Mouse (Mus musculus): ENCODE measurements around the gene Tank.

Tank gene

DNA sequence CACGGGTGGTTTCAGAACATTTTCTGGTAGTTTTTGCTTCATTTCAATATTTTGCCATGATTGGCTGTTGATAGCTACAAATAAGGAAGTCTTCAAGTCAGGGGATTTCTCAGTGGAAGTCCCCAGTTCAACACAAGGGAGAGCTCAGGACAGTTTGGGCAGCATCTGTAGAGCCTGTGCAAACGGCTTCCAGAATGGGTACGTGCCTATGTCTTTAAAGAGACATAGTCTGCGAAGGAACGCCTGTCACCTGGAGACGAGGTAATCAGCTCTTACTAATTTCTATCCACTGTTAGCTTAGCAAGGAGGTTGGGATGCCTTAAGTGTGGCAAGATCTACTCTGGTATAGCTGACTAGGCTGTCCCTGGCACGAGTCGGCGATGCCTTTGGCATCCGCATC, at the start of gene Tank:
Tank (plus strand) TSS at position 153 of the 400 bp plus-strand sequence.
- DNase-seq (ENCODE audit: low spot score) = peak; percentile 32

DNA sequence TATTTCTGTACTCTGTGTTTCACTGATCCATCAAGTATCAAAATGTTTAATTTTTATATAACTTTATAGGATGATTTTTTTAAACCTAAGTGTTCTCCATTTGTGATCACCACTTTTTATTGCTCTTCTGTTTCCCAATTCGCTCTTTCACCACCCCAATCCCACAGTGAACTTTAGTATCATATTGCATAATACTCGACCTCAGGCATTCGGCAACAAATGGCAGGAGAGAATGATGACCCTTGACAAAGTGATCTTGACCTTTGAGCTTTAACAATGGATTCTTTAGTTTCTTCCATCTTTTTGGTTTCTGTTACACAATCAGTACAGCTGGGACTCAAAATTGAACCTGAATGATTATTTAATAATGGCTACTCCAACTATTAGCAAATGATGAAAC, 46.1 kb upstream of the Tank start:
- no peak for DNase-seq (ENCODE audit: low spot score)

DNA sequence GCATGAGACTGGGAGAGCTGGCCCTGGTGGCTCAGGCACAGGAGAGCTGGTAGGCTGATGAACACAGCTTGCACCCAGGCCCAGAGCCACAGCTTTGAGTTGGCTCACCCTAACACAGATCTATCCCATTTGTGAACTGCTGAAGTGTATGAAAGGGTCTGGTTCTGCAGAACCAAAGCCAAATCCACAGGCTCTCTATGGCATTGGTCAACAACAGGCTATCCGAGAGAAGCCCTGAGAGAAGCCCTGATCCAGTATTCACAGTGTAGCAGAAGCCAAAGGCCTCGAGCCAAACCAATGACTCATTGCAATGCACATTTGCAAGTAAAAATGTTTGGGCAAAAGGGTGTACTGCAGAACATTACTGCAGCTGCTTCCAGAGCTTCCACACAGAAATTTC, 45.3 kb upstream of the Tank start:
- no peak for DNase-seq (ENCODE audit: low spot score)

DNA sequence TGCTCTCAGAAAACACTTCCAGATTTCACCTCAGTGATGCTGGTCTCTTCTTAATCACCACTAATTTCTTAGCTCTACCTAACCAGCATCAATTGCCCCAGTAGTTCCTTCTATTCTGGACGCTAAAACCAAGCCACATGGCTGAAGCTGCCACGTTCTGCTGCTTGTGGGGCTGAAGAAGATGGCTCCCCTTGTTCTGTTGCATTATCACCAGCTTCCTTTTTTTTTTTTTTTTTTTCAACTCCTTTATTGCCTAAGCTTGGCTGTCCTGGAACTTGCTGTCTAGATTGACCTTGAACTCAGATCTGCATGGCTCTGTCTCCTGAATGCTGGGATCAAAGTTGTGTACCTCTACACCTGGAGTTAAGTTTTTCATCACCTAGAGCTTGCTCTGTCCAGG, 41.5 kb upstream of the Tank start:
- DNase-seq (ENCODE audit: low spot score) = no peak

DNA sequence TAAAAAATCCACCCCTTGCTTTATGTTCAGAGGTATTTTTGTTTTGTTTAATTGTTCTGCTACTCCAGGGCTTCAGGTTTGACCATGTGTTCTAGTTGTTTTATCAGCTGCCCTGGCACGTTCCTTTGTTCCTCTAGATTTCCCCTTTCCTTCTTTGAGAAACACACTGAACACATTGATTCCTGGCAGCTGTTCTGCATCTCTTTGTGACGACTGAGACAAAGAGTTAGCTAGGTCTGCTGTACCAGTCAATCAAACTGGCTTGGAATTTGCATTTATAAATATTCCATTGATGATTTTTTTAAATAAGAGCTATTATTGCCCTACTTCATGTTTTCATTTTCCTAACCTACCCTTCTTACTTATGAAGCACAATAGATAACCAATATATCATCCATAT, 39.0 kb upstream of the Tank start:
- no peak for DNase-seq (ENCODE audit: low spot score)

DNA sequence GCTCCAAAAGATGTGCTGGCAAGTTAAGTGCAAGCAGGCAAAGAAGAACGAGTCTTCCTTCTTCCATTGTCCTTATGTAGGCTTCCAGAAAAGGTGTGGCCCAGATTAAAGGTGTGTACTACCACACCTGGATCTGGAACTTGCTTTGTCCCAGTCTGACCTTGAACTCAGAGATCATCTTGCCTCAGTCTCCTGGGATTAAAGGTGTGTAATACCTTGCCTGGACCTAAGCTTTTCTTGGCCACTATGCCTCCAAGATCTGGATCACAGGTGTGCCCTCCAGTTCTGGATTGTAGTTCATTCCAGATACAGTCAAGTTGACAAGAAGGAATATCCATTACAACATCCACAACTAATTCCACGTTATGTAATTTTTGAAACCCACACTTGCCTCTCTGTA, 36.0 kb upstream of the Tank start:
- no peak for DNase-seq (ENCODE audit: low spot score)

DNA sequence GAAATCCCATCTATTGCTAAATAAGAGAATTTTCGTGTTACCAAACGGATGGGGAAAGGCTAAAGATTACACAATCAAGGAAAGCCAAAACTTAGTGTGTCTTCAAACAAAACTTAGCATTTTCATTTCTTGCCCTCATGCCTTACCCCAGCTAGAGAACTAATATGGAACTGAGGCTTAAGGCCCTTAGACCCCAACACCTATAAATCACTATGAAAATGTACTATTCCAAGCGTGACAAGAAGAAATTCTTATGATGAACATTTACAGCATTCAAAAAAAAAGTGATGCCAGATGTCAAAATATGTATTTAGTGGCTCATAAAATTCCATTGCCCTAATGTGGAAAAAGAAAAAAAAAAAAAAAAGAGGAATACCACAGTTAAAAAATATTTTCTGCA, 32.7 kb upstream of the Tank start:
- no peak for DNase-seq (ENCODE audit: low spot score)

DNA sequence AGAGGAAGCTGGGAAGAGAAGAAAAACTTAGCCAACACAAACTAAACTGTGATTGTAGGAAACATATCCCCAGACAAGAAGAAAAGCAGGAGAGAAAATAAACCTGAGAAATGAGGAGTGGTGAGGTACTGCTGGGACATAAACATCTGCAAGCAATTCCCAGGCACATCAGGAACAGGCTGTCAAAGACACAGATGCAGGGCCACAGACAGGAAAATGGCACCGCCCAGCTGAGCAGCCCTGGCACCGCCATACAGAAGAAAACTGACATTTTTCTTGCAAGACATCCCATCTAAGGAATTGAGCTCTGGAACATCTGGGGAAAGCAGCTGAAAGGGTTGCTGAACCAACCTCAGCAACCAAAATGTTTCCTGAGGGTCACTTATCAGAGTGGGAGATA, 30.4 kb upstream of the Tank start:
- DNase-seq (ENCODE audit: low spot score) = no peak

DNA sequence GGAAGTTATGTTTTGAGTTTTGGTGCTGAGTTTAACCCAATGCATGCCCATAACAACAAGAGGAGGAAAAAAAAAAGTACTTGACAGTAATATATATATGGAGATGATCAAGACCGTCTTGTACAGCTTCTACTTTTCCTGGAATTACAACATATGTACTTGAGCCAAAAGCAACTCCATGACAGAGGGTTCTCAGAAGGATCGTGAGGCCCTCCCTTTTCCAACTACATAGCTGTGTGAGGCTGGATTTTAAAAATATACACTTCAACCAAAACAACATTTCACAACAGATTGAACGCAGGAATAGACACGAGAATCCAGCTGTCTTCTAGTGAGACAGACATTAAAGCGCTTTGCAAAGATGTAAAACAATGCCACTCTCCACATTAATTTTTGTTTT, 26.7 kb upstream of the Tank start:
- DNase-seq (ENCODE audit: low spot score) = no peak

DNA sequence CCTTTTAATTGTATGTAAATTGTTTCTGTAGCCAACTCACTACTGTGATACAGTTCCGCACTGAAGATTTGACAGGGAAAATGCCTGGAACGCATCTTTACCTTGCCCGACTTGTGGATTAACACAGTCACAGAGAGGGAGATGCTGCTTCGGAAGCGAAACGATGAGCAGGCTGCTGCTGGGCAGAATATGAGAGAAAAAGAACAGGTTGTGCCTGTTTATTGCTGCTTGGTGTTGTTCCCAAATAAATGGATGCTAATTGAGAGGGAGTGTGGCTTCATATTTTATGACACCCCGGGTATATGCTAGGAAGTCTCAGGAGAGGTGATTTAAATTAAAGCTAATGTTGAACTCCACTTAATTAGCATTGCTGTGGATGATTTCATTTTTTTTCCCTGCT, 23.0 kb upstream of the Tank start:
- no peak for DNase-seq (ENCODE audit: low spot score)

DNA sequence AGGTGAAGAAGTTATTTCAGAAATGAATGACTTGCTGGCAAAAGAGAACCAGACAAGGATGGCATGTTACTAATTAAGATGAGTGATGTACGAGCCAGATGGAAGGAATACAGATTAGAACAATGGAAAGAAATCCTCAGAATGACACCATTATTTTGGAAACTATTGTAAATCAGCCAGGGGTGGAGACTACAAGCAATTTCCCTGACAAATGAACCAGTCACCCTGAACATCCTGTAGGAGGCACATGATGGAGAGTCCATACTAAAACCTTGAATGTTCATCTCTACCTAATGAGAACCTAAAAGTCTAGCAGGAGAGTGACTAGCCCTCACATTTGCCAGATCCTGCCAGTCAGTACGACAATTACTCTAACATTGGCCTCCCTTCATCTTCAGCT, 22.6 kb upstream of the Tank start:
- no peak for DNase-seq (ENCODE audit: low spot score)

DNA sequence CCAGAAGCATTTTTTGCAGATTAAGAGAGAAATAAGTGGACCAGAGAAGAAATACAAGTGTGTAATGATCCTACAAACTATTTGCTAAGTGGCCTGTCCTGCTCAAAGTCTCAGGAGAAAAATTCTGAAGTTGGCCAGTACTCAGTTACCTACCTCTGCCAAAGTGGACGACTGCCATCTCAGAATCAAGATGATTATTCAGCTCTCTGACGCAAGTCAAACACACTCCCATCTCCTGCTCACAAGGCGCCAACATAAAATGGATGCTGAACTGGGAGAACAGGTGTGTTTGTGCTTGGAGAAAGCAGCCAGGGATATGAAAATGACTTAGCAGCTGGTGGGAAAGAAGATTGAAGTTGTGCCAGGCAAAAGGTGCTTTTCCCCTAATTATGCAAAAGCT, 21.7 kb upstream of the Tank start:
- no peak for DNase-seq (ENCODE audit: low spot score)

DNA sequence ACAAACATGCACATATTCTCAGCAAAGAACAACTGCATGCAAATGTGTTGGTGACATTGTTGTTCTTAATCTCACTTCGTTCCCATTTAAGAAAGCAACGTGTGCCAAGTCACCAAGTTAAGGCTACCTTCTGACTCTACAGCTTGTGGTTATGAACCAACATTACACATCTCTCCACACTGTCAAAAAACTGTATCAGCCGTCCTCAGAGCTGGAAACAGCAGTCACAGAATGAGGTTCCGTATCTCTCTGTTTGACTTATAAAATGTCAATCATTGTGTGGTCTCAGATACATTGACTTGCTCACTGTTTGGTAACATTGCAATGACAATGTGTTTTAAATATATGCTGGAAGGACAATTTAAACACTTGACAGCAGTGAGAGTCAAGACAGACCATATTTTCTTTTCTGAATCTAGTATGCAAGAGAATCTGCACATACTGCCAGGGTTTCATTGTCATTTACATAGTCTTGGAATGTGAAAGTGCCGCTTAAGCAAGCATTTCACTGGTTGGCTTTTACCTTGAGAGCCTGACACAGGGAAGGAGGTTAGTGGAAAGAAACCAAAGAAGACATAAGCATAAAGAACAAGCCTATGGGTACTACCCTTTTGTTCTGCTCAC, 20.4 kb upstream of the Tank start:
- no peak for DNase-seq (ENCODE audit: low spot score)

DNA sequence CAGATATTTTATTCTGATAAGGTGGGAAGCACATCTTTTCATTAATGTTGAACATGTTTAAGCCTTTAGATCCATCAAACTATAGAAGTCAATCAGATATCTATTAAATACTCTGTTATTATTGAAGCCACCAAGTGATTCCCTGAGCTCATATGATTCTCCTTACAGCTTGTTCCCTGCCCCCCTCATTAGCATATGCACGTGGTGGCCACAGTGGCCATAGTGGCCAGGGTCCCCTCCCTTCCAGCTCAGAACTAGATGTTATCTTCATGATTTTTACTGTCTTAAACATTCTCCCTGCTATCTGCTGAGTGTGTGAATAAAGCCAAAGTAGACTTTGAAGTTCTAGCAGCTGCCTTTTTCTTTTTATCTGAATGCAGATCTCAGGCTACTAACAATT, 17.3 kb upstream of the Tank start:
- DNase-seq (ENCODE audit: low spot score) = no peak

DNA sequence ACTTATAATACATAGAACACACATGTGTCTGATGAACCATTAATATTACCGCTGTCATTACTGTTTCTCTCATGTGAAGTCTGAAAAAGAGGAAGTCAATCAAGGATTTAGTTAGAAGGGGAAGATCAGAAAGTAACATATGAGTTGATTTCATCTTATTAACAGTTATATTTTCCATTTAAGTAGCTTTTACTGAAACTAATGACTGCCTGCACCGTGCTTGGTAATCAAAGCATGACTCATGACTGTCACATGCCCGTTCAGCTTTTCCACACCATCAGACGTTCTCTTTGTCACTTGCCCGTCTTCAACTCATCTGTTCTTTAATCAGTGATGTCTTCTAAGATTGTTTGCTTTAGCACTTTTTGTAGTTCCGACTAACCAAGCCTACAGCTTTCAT, 15.2 kb upstream of the Tank start:
- no peak for DNase-seq (ENCODE audit: low spot score)

DNA sequence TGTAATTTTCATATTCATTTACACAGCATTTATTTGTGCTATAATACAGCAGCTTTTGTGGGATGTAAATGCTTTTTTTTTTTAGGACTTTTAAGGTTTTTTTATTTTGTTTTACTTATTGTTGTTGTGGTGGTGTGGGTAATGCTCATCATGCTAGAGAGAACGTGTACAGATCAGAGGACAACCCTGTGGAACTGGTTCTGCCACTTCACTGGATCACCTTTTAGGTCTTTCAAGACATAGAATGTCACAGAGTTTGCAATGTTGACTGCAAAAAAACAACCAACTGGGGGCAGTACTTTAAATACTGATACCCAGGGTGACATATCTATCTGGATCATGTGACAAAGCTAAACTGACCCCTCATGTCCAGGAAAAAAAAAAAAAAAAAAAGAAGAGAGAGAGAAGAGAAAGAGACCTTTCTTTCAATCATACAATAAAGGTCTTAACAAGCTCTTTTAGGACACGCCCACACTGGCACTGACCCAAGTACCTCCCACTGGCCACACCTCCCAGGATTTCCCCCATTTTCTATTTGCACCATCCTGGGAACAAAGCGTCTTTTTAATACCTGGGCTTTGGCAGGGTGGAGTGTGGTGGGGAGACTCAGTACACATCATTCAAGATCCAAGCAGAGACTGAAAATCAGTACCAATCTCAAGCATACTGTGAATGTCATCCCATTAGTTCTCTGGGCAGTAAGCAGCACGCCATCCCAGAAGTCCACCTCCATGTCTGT, 11.2 kb upstream of the Tank start:
- DNase-seq (ENCODE audit: low spot score) = no peak

DNA sequence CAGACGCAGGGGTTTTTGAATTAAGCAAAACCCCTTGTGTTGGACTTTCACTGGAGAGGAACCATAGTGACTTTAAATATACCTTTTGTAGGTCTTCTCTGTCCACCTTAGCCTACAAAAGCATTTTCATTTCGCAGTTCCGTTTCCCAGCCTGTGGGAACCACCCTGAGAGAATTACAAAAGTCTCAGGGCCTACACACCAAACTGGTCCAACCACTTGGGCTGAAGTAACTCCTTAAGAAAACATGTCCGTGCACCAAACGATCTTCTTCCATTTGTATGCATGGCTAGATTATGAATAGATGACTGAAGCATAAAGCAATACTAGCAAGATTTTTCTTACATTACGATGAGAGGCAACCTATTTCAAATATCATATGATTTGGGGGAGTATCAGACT, 9.2 kb upstream of the Tank start:
- DNase-seq (ENCODE audit: low spot score) = no peak

DNA sequence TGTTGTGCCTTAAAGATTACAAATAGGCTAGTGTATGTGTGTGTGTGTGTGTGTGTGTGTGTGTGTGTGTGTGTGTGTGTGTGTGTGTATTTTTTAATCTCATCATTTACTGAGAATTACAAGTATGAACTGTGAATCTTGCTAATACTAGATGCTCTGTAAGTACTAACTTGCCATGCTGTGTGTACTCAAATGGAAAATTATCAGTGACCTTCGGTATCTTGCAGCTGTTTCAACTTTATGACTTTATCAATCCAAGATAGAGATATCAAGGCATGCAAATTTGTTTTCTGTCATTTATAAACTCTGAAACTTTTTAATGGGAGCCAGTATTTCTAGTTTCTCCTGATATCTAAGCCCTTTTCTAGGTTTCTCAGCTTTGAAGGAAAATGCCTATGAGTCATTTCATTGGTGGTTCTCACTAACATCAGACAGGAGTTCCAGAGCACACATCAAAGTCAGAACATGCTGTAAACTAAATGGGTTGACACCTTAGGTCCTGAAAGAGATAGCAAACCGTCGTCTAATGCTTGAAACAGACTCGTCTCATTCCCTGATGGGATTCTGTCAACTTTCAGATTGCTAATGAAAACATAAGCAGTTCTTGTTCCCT, 6.9 kb upstream of the Tank start:
- DNase-seq (ENCODE audit: low spot score) = no peak

DNA sequence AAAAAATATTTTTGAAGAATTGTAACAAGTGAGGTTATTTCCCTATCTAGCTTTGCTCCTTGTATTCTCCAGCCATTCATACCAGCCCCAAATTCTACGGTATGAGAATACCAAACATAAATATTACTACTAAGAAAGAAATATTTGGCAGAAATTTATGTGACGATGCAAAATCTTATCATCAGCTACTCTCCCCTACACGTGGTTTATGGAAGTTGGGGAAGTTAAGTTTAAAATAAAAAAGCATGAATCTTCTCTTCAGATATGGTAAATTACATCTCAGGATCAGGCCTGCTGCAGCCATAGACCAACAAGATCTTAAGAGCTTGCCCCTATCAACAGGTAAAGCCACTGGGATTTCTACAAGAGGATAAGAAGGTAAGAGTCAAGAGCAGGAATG, 1.9 kb upstream of the Tank start:
- DNase-seq (ENCODE audit: low spot score) = no peak

DNA sequence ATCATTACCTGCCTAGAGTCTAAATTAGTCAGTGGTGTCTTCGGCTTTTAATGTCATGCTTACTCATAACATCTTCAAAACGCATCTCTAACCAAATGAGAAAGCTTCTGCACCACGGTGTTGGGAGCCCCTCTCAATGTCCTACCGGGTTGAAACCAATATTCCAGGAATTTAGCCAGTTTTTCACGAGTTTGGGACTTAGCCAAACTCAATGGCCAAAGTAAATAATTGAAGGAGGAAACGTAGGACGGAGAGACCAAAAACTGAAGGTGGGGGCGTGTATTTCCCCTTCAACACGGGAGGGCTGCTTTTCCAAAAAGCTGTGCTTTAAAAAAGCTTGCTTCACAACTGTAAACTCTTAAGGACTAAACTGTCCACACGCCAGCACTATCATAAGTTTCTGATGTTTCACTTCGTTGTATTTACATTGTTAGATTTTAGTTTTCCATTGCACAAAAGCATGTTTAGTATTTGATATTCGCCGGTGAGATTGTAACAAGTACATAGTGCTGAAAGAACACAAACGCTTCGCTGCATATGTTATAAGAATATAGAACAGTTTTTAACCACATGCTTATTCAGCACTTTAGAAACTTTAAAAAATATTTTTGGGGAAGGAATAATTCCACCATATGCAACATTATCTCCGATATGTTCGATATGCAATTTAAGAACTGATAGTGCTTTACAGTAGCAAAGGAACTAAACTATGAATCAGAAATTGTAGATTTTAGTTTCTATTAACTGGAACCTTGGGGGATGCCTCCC, 1.3 kb upstream of the Tank start:
- DNase-seq (ENCODE audit: low spot score) = no peak

DNA sequence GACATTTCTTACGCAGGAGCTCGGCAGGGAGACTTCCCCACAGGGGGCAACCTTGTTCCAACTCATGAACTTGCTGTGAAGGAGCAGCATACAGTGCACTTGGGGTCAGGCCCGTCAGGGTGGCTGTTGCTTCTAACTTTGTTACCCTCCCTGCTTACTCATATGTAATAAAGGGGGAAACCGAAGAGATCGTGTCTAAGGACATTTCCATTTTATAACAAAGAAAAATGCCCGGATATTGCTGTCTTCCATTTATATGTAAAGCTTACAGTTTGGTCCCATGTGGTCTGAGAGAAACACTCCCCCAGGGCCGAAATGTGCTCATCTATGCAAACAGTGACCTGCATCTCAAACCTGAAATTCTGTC, 706 bp upstream of the Tank start:
- DNase-seq (ENCODE audit: low spot score) = no peak

DNA sequence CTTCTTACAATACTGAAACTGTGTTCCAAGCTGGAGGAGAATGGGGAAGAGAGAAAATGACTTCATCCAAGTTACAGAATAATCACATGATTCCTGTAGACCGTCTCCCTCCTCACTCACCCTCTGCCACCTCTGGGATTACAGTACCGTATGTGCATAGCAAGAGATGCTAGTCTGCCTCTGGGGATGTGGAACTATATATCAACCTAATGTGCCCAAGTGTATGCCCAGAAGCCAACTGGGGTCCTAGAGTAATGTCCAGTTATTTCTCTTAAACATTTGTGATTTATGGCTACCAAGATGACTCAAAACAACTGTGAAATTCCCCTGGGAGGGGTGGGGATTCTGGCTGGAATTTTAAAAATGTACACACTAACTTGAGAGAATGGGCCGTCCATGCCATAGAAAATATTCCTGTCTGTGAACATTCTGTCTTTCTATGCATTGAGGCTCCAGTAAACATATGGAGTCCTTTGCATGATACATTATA, 1.2 kb downstream of the Tank start:
- DNase-seq (ENCODE audit: low spot score) = no peak

DNA sequence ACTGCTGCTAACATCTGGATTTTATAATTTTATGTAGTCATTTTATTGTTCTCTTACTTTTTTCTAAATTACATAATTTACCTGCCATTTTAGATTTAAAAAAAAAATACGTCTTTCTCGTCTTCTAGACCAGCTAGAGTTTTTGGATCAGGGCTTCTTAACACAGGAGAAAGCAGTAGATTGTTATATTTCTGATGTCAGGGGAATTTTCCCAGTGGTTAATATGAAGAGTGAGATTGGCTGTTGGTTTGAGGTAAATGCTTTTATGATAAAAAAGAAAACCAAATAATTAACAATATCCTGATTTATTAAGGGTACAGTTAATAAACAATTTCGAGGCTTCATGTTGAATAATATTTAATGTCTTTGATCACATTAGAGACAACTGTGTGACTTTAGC, 1.7 kb downstream of the Tank start:
- no peak for DNase-seq (ENCODE audit: low spot score)

Data from spleen, adult 12 weeks (tissue).